Mouse (Mus musculus): ENCODE results near the gene Hcst.

Hcst gene

GRCm38 (mm10) chr7:30431793-30432192 is 12.1 kb upstream of the Hcst start:
- peak; percentile 76 to 84 for DNase-seq

GRCm38 (mm10) chr7:30430191-30430590 is 10.5 kb upstream of the Hcst start:
- DNase-seq: no peak

- no peak for DNase-seq
Measured at GRCm38 (mm10) chr7:30429327-30429726, 9.7 kb upstream of the Hcst start.

GRCm38 (mm10) chr7:30423071-30423641 is 3.5 kb upstream of the Hcst start:
- peak; percentile 31 to 46 for DNase-seq

GRCm38 (mm10) chr7:30422560-30422959 is 2.9 kb upstream of the Hcst start:
- no peak for DNase-seq

- peak; percentile 91 to 94 for DNase-seq
Measured at GRCm38 (mm10) chr7:30421890-30422435, 2.3 kb upstream of the Hcst start.

- peak; percentile 69 to 77 for DNase-seq
Measured at GRCm38 (mm10) chr7:30421175-30421889, 1.7 kb upstream of the Hcst start, which contains the start of gene Nfkbid. Gene Nfkbid (plus strand): TSS chr7:30421732.

- no peak for DNase-seq
Measured at GRCm38 (mm10) chr7:30420673-30421072, 1.0 kb upstream of the Hcst start.

- DNase-seq: no peak
Measured at GRCm38 (mm10) chr7:30417856-30418255, 1.8 kb downstream of the Hcst start.

- DNase-seq: no peak
Measured at GRCm38 (mm10) chr7:30413596-30413995, 6.1 kb downstream of the Hcst start, which contains the start of gene Tyrobp. Gene Tyrobp (plus strand): TSS chr7:30413760.

GRCm38 (mm10) chr7:30412735-30413147 is 6.9 kb downstream of the Hcst start:
- no peak for DNase-seq

GRCm38 (mm10) chr7:30411023-30411422 is 8.6 kb downstream of the Hcst start:
- DNase-seq: no peak

GRCm38 (mm10) chr7:30409789-30410188 is 9.9 kb downstream of the Hcst start:
- no peak for DNase-seq

GRCm38 (mm10) chr7:30408639-30409038 is 11.0 kb downstream of the Hcst start:
- no peak for DNase-seq

GRCm38 (mm10) chr7:30402343-30402742 is 17.3 kb downstream of the Hcst start:
- no peak for DNase-seq

GRCm38 (mm10) chr7:30399671-30400070 is 20.0 kb downstream of the Hcst start:
- DNase-seq: peak; percentile 14 to 38

- no peak for DNase-seq
Measured at GRCm38 (mm10) chr7:30394871-30395270, 24.8 kb downstream of the Hcst start.

GRCm38 (mm10) chr7:30394379-30394778 is 25.3 kb downstream of the Hcst start:
- DNase-seq: peak; percentile 35 to 52

- no peak for DNase-seq
Measured at GRCm38 (mm10) chr7:30393631-30394030, 26.0 kb downstream of the Hcst start.

- DNase-seq: peak; percentile 20 to 40
Measured at GRCm38 (mm10) chr7:30392746-30393520, 26.7 kb downstream of the Hcst start.

- no peak for DNase-seq
Measured at GRCm38 (mm10) chr7:30384106-30384505, 35.5 kb downstream of the Hcst start.

GRCm38 (mm10) chr7:30380061-30380460 is 39.6 kb downstream of the Hcst start:
- no peak for DNase-seq

GRCm38 (mm10) chr7:30373501-30373962 is 46.1 kb downstream of the Hcst start:
- peak; percentile 90 to 95 for DNase-seq
